Mouse (Mus musculus) kidney, adult 2 months (tissue): ENCODE measurements around the gene B130006D01Rik. TPM values are rescaled to one million over a fixed set of nuclear protein-coding genes. Genes with fewer than 3 reads are reported as not detected.
"Not testable (repeated sequence)": the region's sequence is repeated elsewhere in the genome, so short reads cannot be mapped to it uniquely, and the experiment has no call there.

Experiments
- DNase-seq: peaks from one replicate; pipeline ENCODE4 v3.0.0; 2021
- H3K27ac ChIP-seq: fragments of 200-500 bp; 2 replicates; pipeline ENCODE4 v1.5.1; 2012; ENCODE audit warnings: low read depth, low read length, control low read depth, inconsistent platforms; ENCODE audit not compliant: insufficient read depth
- H3K27me3 ChIP-seq: fragments of 200-500 bp; replicated peaks from 2 replicates; pipeline ENCODE4 v1.6.1; 2012; ENCODE audit warnings: mild to moderate bottlenecking, moderate library complexity, low read length, inconsistent platforms; ENCODE audit not compliant: control insufficient read depth, insufficient read depth
- H3K36me3 ChIP-seq: fragments of 200-500 bp; 2 replicates; pipeline ENCODE4 v1.6.1; 2012; ENCODE audit warnings: mild to moderate bottlenecking, moderate library complexity, low read length, inconsistent platforms; ENCODE audit not compliant: control insufficient read depth, insufficient read depth
- H3K4me1 ChIP-seq: fragments of 200-500 bp; 2 replicates; pipeline ENCODE4 v1.6.1; 2011; ENCODE audit warnings: low read length; ENCODE audit not compliant: control insufficient read depth, insufficient read depth
- H3K4me3 ChIP-seq: fragments of 200-500 bp; 2 replicates; pipeline ENCODE4 v1.5.1; 2011; ENCODE audit warnings: mild to moderate bottlenecking, low read depth, low read length, control low read depth; ENCODE audit not compliant: insufficient read depth
- CTCF ChIP-seq: fragments of 200-500 bp; conservative IDR thresholded peaks from 2 replicates; pipeline ENCODE4 v1.5.1; 2011; ENCODE audit warnings: low read depth, mild to moderate bottlenecking, control low read depth, low read length, moderate library complexity, mixed read lengths; ENCODE audit not compliant: insufficient read depth, insufficient read length
- POLR2A ChIP-seq: fragments of 200-500 bp; IDR thresholded peaks from one replicate; pipeline ENCODE4 v1.6.1; 2011; ENCODE audit warnings: low read depth, low read length, control low read depth
- WGBS: fragments of 180-500 bp; shearing (Covaris S2); methylation state at CpG from one replicate; pipeline ENCODE4 v1.1.7; 2018; 5-methylcytosine and 5-hydroxymethylcytosine counted together
- polyA plus RNA-seq: library from polyadenylated mRNA; depleted of rRNA; stranded (reverse); fragments of >200 nt; gene quantifications from 2 replicates; pipeline ENCODE4 v1.2.3, GENCODE M21; 2012

Gene B130006D01Rik
- polyA plus RNA-seq, 1 experiment, result 0.03 TPM

GRCm38 (mm10) chr11:95750995-95751394, 27.6 kb downstream of the B130006D01Rik start:
- no peaks in the 10 kb centered on the region for H3K36me3 ChIP-seq
- WGBS, result 7% methylated on average over 1 of the region's 1 CpGs
- no peak overlapping the region for H3K27ac ChIP-seq
- peak; percentile 84 for DNase-seq
- peak; percentile 94 for TF ChIP-seq CTCF
- TF ChIP-seq POLR2A, result no peak
- no peak overlapping the region for H3K4me3 ChIP-seq
- no peaks in the 10 kb centered on the region for H3K4me1 ChIP-seq
- no peaks in the 10 kb centered on the region for H3K27me3 ChIP-seq

- not testable (repeated sequence) for DNase-seq, H3K27ac ChIP-seq, H3K36me3 ChIP-seq, H3K27me3 ChIP-seq, H3K4me1 ChIP-seq, H3K4me3 ChIP-seq
- WGBS, result 95% methylated on average over 4 of the region's 4 CpGs
Observed at GRCm38 (mm10) chr11:95755137-95755536, 31.8 kb downstream of the B130006D01Rik start.

GRCm38 (mm10) chr11:95760521-95760920, 37.1 kb downstream of the B130006D01Rik start:
- no peaks in the 10 kb centered on the region for H3K27me3 ChIP-seq
- H3K27ac ChIP-seq, result no peak overlapping the region
- 83% methylated on average over 5 of the region's 5 CpGs for WGBS
- H3K4me3 ChIP-seq, result no peak overlapping the region
- H3K36me3 ChIP-seq, result no peaks in the 10 kb centered on the region
- DNase-seq, result no peak
- TF ChIP-seq CTCF (no peak), POLR2A (no peak)
- H3K4me1 ChIP-seq, result peaks cover 3% of the 10 kb centered on the region; the same call in 1 of the 2 replicates

GRCm38 (mm10) chr11:95762996-95763395, 39.6 kb downstream of the B130006D01Rik start:
- DNase-seq, result peak; percentile 45
- Histone ChIP-seq H3K27me3 (no peaks in the 10 kb centered on the region), H3K27ac (no peak overlapping the region), H3K4me1 (peaks cover 3% of the 10 kb centered on the region; the same call in 1 of the 2 replicates), H3K4me3 (no peak overlapping the region), H3K36me3 (no peaks in the 10 kb centered on the region)
- TF ChIP-seq CTCF, result no peak
- TF ChIP-seq POLR2A, result no peak
- 64% methylated on average over 4 of the region's 4 CpGs for WGBS

GRCm38 (mm10) chr11:95764806-95765205, 41.4 kb downstream of the B130006D01Rik start:
- Histone ChIP-seq H3K36me3 (no peaks in the 10 kb centered on the region), H3K27me3 (no peaks in the 10 kb centered on the region), H3K27ac (no peak overlapping the region; the same call in 1 of the 2 replicates), H3K4me3 (no peak overlapping the region), H3K4me1 (peaks cover 3% of the 10 kb centered on the region; the same call in 1 of the 2 replicates)
- no peak for DNase-seq
- TF ChIP-seq CTCF (no peak), POLR2A (no peak)
- WGBS, result 70% methylated on average over 8 of the region's 8 CpGs

GRCm38 (mm10) chr11:95765334-95765733, 41.9 kb downstream of the B130006D01Rik start:
- Histone ChIP-seq H3K4me3 (no peak overlapping the region), H3K36me3 (no peaks in the 10 kb centered on the region), H3K27me3 (no peaks in the 10 kb centered on the region), H3K4me1 (peaks cover 3% of the 10 kb centered on the region; the same call in 1 of the 2 replicates), H3K27ac (peak overlapping the region; percentile 6; the same call in 1 of the 2 replicates)
- TF ChIP-seq POLR2A (no peak), CTCF (no peak)
- 62% methylated on average over 10 of the region's 10 CpGs for WGBS
- no peak for DNase-seq

GRCm38 (mm10) chr11:95768244-95768643, 44.9 kb downstream of the B130006D01Rik start:
- H3K36me3 ChIP-seq, result no peaks in the 10 kb centered on the region
- H3K27me3 ChIP-seq, result no peaks in the 10 kb centered on the region
- TF ChIP-seq POLR2A, result no peak
- no peak for TF ChIP-seq CTCF
- 51% methylated on average over 6 of the region's 6 CpGs for WGBS
- DNase-seq, result peak; percentile 46
- 0 out of 2 replicates have a peak, but pooled peaks cover 10% of the 10 kb centered on the region for H3K4me1 ChIP-seq
- H3K27ac ChIP-seq, result no peak overlapping the region
- H3K4me3 ChIP-seq, result no peak overlapping the region

- no peaks in the 10 kb centered on the region for H3K27me3 ChIP-seq
- DNase-seq, result no peak
- 90% methylated on average over 10 of the region's 10 CpGs for WGBS
- TF ChIP-seq POLR2A (no peak), CTCF (no peak)
- no peaks in the 10 kb centered on the region for H3K36me3 ChIP-seq
- peaks cover 10% of the 10 kb centered on the region; the same call in 1 of the 2 replicates for H3K4me1 ChIP-seq
- no peak overlapping the region for H3K27ac ChIP-seq
- no peak overlapping the region for H3K4me3 ChIP-seq
Observed at GRCm38 (mm10) chr11:95769208-95769607, 45.8 kb downstream of the B130006D01Rik start.
